Mouse (Mus musculus) cerebellum, adult 11 months (tissue): ENCODE results near the gene Robo2.

ENCODE experiments used
- DNase-seq: peaks from one replicate; pipeline ENCODE4 v3.0.0; 2022

Gene Robo2

GRCm38 (mm10) chr16:74321666-74322371 lies 89.8 kb downstream of the Robo2 start:
- no peak for DNase-seq

GRCm38 (mm10) chr16:74316150-74316549 lies 95.5 kb downstream of the Robo2 start:
- no peak for DNase-seq

GRCm38 (mm10) chr16:74313222-74313621 lies 98.4 kb downstream of the Robo2 start:
- DNase-seq, result no peak

- no peak for DNase-seq
Measured at GRCm38 (mm10) chr16:74307543-74307887, 104.1 kb downstream of the Robo2 start.

GRCm38 (mm10) chr16:74306876-74307542 lies 104.6 kb downstream of the Robo2 start:
- no peak for DNase-seq

- no peak for DNase-seq
Measured at GRCm38 (mm10) chr16:74287878-74288277, 123.7 kb downstream of the Robo2 start.

GRCm38 (mm10) chr16:74282549-74282948 lies 129.1 kb downstream of the Robo2 start:
- no peak for DNase-seq

GRCm38 (mm10) chr16:74276855-74277573 lies 134.6 kb downstream of the Robo2 start:
- no peak for DNase-seq

GRCm38 (mm10) chr16:74274596-74274995 lies 137.0 kb downstream of the Robo2 start:
- DNase-seq, result no peak

- DNase-seq, result no peak
Measured at GRCm38 (mm10) chr16:74272993-74273392, 138.6 kb downstream of the Robo2 start.

- DNase-seq, result no peak
Measured at GRCm38 (mm10) chr16:74258241-74258640, 153.4 kb downstream of the Robo2 start.

GRCm38 (mm10) chr16:74244452-74244851 lies 167.2 kb downstream of the Robo2 start:
- no peak for DNase-seq

- no peak for DNase-seq
Measured at GRCm38 (mm10) chr16:74241534-74241933, 170.1 kb downstream of the Robo2 start.

GRCm38 (mm10) chr16:74237411-74237930 lies 174.2 kb downstream of the Robo2 start:
- DNase-seq, result no peak

GRCm38 (mm10) chr16:74234393-74235059 lies 177.1 kb downstream of the Robo2 start:
- DNase-seq, result no peak

GRCm38 (mm10) chr16:74233596-74233995 lies 178.0 kb downstream of the Robo2 start:
- DNase-seq, result no peak

- no peak for DNase-seq
Measured at GRCm38 (mm10) chr16:74227285-74227684, 184.3 kb downstream of the Robo2 start.

- no peak for DNase-seq
Measured at GRCm38 (mm10) chr16:74225423-74226272, 186.0 kb downstream of the Robo2 start.

GRCm38 (mm10) chr16:74222501-74222900 lies 189.1 kb downstream of the Robo2 start:
- no peak for DNase-seq

- no peak for DNase-seq
Measured at GRCm38 (mm10) chr16:74216879-74217415, 194.7 kb downstream of the Robo2 start.

- no peak for DNase-seq
Measured at GRCm38 (mm10) chr16:74215791-74216190, 195.8 kb downstream of the Robo2 start.

GRCm38 (mm10) chr16:74200705-74201104 lies 210.9 kb downstream of the Robo2 start:
- no peak for DNase-seq
